Mouse (Mus musculus): Measurements from ENCODE around the gene Olfr1250.
"Not testable (repeated sequence)": the region's sequence is repeated elsewhere in the genome, so short reads cannot be mapped to it uniquely, and the experiment has no call there.

Gene Olfr1250

DNA sequence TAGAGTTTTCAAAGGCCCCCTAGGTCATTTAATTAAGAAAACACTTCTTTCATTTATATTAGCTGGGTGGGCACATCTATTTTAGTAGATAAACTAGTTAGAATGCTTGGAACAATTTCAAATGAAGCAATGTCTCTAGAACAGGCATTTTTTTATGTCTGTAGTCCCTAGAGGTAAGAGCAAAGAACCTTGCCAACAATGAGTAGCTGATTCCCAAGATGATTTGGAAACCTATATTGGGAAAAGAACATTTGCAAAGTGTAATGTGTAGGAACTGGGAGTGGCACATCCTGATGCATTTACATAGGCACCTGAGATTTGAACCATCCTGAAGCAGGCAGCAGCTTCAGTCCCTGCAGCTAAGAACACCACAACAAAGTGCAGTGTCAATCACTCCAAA, at the start of gene Olfr1250:
Olfr1250 (minus strand) TSS at position 101 of the 400 bp plus-strand sequence.
- no peak for DNase-seq (ENCODE audit: low read depth, low spot score)

DNA sequence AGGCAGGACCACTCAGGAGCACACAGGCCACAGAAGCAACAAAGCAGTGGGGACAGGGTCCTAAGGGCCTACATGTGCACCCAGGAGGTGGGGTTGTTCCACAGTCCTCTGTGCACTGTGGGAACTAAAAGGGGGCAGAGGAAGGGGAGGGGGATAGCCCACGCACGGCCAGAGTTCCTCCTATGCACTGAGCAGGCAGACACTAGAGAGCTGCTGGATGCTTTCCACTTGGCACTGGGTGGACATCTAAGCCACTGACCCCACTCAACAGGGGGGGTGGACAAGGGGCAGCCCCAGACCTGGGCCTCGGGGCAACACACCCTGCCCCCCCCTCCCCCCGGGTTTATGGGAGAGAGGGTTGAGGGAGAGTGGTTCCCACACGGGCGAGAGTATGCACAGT, 30.7 kb upstream of the Olfr1250 start:
- no peak for DNase-seq (ENCODE audit: low read depth, low spot score)

DNA sequence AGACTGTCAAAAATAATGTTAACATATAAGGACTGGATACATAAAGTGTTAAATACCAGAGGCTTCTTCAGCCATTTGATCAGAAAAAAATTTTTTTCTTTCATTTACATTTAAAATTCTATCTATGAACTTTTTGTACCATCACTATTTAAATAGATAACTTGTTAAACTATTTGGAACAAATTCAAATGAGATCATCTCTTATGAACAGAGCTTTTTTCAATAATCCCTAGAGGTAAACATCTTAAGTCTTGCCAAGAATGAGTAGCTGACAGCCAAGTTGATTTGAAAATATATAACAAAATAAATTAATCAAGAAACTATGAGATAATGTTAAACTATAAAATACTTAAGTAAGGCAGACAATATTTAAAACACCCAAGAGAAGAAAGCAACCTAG, 10.6 kb upstream of the Olfr1250 start, which contains the start of gene Olfr1251:
Olfr1251 (minus strand) TSS at position 101 of the 400 bp plus-strand sequence.
- no peak for DNase-seq (ENCODE audit: low read depth, low spot score)

DNA sequence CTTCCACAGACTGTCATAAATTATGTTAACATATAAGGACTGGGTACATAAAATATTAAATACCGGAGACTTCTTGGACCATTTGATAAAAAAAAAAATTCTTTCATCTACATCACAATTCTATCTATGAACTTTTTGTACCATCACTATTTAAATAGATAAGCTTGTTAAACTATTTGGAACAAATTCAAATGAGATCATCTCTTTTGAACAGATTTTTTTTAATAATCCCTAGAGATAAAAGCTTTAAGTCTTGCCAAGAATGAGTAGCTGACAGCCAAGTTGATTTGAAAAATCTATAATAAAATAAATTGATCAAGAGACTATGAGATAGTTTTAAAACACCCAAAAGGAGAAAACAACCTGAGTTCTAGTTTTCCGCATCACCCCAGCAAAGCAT, 26.4 kb downstream of the Olfr1250 start, which contains the start of gene Olfr1249:
Olfr1249 (minus strand) TSS at position 101 of the 400 bp plus-strand sequence.
- DNase-seq (ENCODE audit: low read depth, low spot score) = no peak

DNA sequence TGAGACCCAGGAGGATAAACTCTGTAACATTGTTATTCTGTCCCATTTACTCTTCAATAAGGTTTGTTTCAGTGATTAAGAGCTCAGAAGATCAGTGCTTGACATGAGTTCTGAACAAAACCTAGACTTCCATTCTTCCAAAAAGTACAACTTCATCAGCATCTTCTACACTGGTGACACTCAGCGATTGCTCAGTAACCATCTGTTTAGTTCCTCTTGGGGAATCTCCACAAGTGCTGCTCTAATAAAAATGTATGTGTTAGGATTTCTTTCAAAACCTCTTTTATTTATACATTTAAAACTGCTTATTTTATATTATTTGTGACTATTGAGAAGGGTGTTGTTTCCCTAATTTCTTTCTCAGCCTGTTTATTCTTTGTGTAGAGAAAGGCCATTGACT, 43.1 kb downstream of the Olfr1250 start, which contains the start of gene Olfr1248:
Olfr1248 (minus strand) TSS at position 101 of the 400 bp plus-strand sequence.
- not testable (repeated sequence) for DNase-seq (ENCODE audit: low read depth, low spot score)

DNA sequence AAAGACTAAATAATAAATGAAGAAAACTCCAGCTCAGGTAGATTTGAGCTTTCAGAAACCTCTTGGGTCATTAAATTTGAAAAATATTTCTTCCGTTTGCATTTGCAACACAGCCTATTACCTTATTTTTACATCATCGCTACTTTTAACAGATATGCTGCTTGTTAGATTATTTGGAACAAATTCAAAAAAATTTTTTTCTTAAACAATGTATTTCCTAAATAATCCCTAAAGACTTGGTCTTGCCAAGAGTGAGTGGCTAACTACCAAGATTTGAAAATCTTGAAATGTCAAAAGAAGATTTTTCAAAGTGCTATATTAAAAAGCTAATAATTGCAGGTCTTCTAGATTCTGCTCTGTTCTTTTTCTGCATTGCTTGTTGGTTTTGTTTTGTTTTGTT, 47.2 kb downstream of the Olfr1250 start, which contains the start of gene Olfr1247:
Olfr1247 (minus strand) TSS at position 101 of the 400 bp plus-strand sequence.
- DNase-seq (ENCODE audit: low read depth, low spot score) = no peak

Measured in 3T3-L1 (cell line).